Mouse (Mus musculus): ENCODE results near the gene 1600015I10Rik. TPM values are rescaled to one million over a fixed set of nuclear protein-coding genes. Genes with fewer than 3 reads are reported as not detected.

The 1600015I10Rik gene
- polyA plus RNA-seq, 1 experiment from 2014 or later, result not detected

GRCm38 (mm10) chr6:48905606-48906005, 24.1 kb upstream of the 1600015I10Rik start:
- H3K36me3 ChIP-seq (ENCODE audit: control insufficient read depth, insufficient read depth, low read length), result no peaks in the 10 kb centered on the region
- DNase-seq (ENCODE audit: low spot score) (no peak), ATAC-seq (replicated peaks; ENCODE audit: low FRiP score) (no peak)
- no peak overlapping the region for H3K4me3 ChIP-seq (ENCODE audit: low read depth, low read length)
- H3K4me1 ChIP-seq (replicated peaks; ENCODE audit: control insufficient read depth, insufficient read depth, low read length), result no peaks in the 10 kb centered on the region
- H3K27me3 ChIP-seq (replicated peaks; ENCODE audit: control insufficient read depth, insufficient read depth, low read length), result no peaks in the 10 kb centered on the region
- H3K4me2 ChIP-seq, result no peak overlapping the region
- no peak overlapping the region for H3K9ac ChIP-seq (ENCODE audit: low read depth, low read length)
- 80% methylated on average over 13 of the region's 13 CpGs for WGBS
- no peak overlapping the region for H3K27ac ChIP-seq (ENCODE audit: low read depth, low read length)
- H3K9me3 ChIP-seq (ENCODE audit: control insufficient read depth, low read length), result no peaks in the 10 kb centered on the region

GRCm38 (mm10) chr6:48906371-48906770, 23.3 kb upstream of the 1600015I10Rik start:
- 92% methylated on average over 14 of the region's 14 CpGs for WGBS
- Histone ChIP-seq H3K9ac (ENCODE audit: low read depth, low read length) (no peak overlapping the region), H3K36me3 (ENCODE audit: control insufficient read depth, insufficient read depth, low read length) (no peaks in the 10 kb centered on the region), H3K27me3 (replicated peaks; ENCODE audit: control insufficient read depth, insufficient read depth, low read length) (no peaks in the 10 kb centered on the region), H3K4me1 (replicated peaks; ENCODE audit: control insufficient read depth, insufficient read depth, low read length) (no peaks in the 10 kb centered on the region), H3K9me3 (ENCODE audit: control insufficient read depth, low read length) (no peaks in the 10 kb centered on the region), H3K4me3 (ENCODE audit: low read depth, low read length) (no peak overlapping the region), H3K27ac (ENCODE audit: low read depth, low read length) (no peak overlapping the region), H3K4me2 (no peak overlapping the region)
- no peak for ATAC-seq (replicated peaks; ENCODE audit: low FRiP score)
- DNase-seq (ENCODE audit: low spot score), result no peak

DNA sequence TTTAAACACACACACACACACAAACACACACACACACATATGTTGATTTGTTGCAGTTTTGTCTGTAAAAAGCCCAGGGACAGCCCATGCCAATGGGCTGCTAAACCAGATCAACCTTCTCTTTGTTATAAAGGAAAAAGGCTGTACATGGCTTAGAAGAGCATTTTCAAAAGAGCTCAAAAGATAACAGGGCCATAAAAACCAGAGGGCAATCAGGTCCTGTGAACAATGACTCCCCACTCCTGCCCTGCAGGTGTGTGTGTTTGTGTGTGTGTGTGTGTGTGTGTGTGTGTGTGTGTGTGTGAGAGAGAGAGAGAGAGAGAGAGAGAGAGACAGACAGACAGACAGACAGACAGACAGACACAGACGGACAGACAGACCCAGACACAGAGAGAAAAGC, 20.5 kb upstream of the 1600015I10Rik start:
- no peak for ATAC-seq (replicated peaks; ENCODE audit: low FRiP score)
- Histone ChIP-seq H3K4me1 (replicated peaks; ENCODE audit: control insufficient read depth, insufficient read depth, low read length) (no peaks in the 10 kb centered on the region), H3K27me3 (replicated peaks; ENCODE audit: control insufficient read depth, insufficient read depth, low read length) (no peaks in the 10 kb centered on the region), H3K36me3 (ENCODE audit: control insufficient read depth, insufficient read depth, low read length) (no peaks in the 10 kb centered on the region), H3K9me3 (ENCODE audit: control insufficient read depth, low read length) (no peaks in the 10 kb centered on the region), H3K27ac (ENCODE audit: low read depth, low read length) (no peak overlapping the region), H3K4me2 (no peak overlapping the region), H3K9ac (ENCODE audit: low read depth, low read length) (no peak overlapping the region), H3K4me3 (ENCODE audit: low read depth, low read length) (no peak overlapping the region)
- DNase-seq (ENCODE audit: low spot score), result no peak
- WGBS, result 67% methylated on average over 1 of the region's 1 CpGs

GRCm38 (mm10) chr6:48912033-48912432, 17.7 kb upstream of the 1600015I10Rik start:
- Histone ChIP-seq H3K9ac (ENCODE audit: low read depth, low read length) (no peak overlapping the region), H3K4me2 (no peak overlapping the region), H3K9me3 (ENCODE audit: control insufficient read depth, low read length) (no peaks in the 10 kb centered on the region), H3K27ac (ENCODE audit: low read depth, low read length) (no peak overlapping the region), H3K4me1 (replicated peaks; ENCODE audit: control insufficient read depth, insufficient read depth, low read length) (no peaks in the 10 kb centered on the region), H3K27me3 (replicated peaks; ENCODE audit: control insufficient read depth, insufficient read depth, low read length) (no peaks in the 10 kb centered on the region), H3K4me3 (ENCODE audit: low read depth, low read length) (no peak overlapping the region), H3K36me3 (ENCODE audit: control insufficient read depth, insufficient read depth, low read length) (no peaks in the 10 kb centered on the region)
- DNase-seq (ENCODE audit: low spot score) (no peak), ATAC-seq (replicated peaks; ENCODE audit: low FRiP score) (no peak)
- 26% methylated on average over 3 of the region's 3 CpGs for WGBS

GRCm38 (mm10) chr6:48913587-48913986, 16.1 kb upstream of the 1600015I10Rik start:
- no peaks in the 10 kb centered on the region for H3K27me3 ChIP-seq (replicated peaks; ENCODE audit: control insufficient read depth, insufficient read depth, low read length)
- 87% methylated on average over 2 of the region's 2 CpGs for WGBS
- no peaks in the 10 kb centered on the region for H3K9me3 ChIP-seq (ENCODE audit: control insufficient read depth, low read length)
- ATAC-seq (replicated peaks; ENCODE audit: low FRiP score) (no peak), DNase-seq (ENCODE audit: low spot score) (no peak)
- no peak overlapping the region for H3K4me2 ChIP-seq
- H3K9ac ChIP-seq (ENCODE audit: low read depth, low read length), result no peak overlapping the region
- no peaks in the 10 kb centered on the region for H3K4me1 ChIP-seq (replicated peaks; ENCODE audit: control insufficient read depth, insufficient read depth, low read length)
- no peak overlapping the region for H3K4me3 ChIP-seq (ENCODE audit: low read depth, low read length)
- H3K36me3 ChIP-seq (ENCODE audit: control insufficient read depth, insufficient read depth, low read length), result no peaks in the 10 kb centered on the region
- no peak overlapping the region for H3K27ac ChIP-seq (ENCODE audit: low read depth, low read length)

GRCm38 (mm10) chr6:48949596-48949995, 19.9 kb downstream of the 1600015I10Rik start:
- ATAC-seq (replicated peaks; ENCODE audit: low FRiP score) (no peak), DNase-seq (ENCODE audit: low spot score) (no peak)
- no peaks in the 10 kb centered on the region for H3K27me3 ChIP-seq (replicated peaks; ENCODE audit: control insufficient read depth, insufficient read depth, low read length)
- no peak overlapping the region for H3K4me2 ChIP-seq
- no peaks in the 10 kb centered on the region for H3K9me3 ChIP-seq (ENCODE audit: control insufficient read depth, low read length)
- WGBS, result 63% methylated on average over 2 of the region's 2 CpGs
- H3K4me1 ChIP-seq (replicated peaks; ENCODE audit: control insufficient read depth, insufficient read depth, low read length), result no peaks in the 10 kb centered on the region
- H3K27ac ChIP-seq (ENCODE audit: low read depth, low read length), result no peak overlapping the region
- H3K36me3 ChIP-seq (ENCODE audit: control insufficient read depth, insufficient read depth, low read length), result no peaks in the 10 kb centered on the region
- no peak overlapping the region for H3K4me3 ChIP-seq (ENCODE audit: low read depth, low read length)
- H3K9ac ChIP-seq (ENCODE audit: low read depth, low read length), result no peak overlapping the region

- no peak overlapping the region for H3K27ac ChIP-seq (ENCODE audit: low read depth, low read length)
- H3K27me3 ChIP-seq (replicated peaks; ENCODE audit: control insufficient read depth, insufficient read depth, low read length), result no peaks in the 10 kb centered on the region
- no peak for DNase-seq (ENCODE audit: low spot score)
- H3K9me3 ChIP-seq (ENCODE audit: control insufficient read depth, low read length), result no peaks in the 10 kb centered on the region
- ATAC-seq (replicated peaks; ENCODE audit: low FRiP score), result no peak
- H3K4me2 ChIP-seq, result no peak overlapping the region
- no peaks in the 10 kb centered on the region for H3K4me1 ChIP-seq (replicated peaks; ENCODE audit: control insufficient read depth, insufficient read depth, low read length)
- 79% methylated on average over 5 of the region's 5 CpGs for WGBS
- no peak overlapping the region for H3K4me3 ChIP-seq (ENCODE audit: low read depth, low read length)
- no peaks in the 10 kb centered on the region for H3K36me3 ChIP-seq (ENCODE audit: control insufficient read depth, insufficient read depth, low read length)
- H3K9ac ChIP-seq (ENCODE audit: low read depth, low read length), result no peak overlapping the region
These were observed 21.0 kb downstream of the 1600015I10Rik start for GRCm38 (mm10) chr6:48950676-48951075.

DNA sequence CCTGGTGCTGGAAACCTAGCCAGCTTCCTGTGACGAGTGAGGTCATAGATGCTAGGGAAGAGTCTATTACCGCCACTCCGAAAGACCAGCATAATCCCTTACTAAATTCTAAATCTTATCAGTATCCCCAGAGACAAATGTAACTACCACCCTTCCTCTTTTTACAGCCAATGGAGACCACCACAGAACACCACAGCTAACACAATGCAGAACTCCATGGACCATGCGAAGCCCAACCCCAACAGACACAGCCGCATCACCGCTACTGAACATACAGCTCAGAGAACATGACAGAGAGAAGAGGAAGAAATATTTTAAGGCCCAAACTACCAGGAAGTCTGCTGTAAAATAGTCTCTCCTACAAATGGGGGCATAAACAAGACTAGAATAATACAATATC, 21.9 kb downstream of the 1600015I10Rik start:
- no peaks in the 10 kb centered on the region for H3K4me1 ChIP-seq (replicated peaks; ENCODE audit: control insufficient read depth, insufficient read depth, low read length)
- no peak for DNase-seq (ENCODE audit: low spot score)
- H3K4me3 ChIP-seq (ENCODE audit: low read depth, low read length), result no peak overlapping the region
- ATAC-seq (replicated peaks; ENCODE audit: low FRiP score), result no peak
- no peak overlapping the region for H3K27ac ChIP-seq (ENCODE audit: low read depth, low read length)
- no peak overlapping the region for H3K4me2 ChIP-seq
- H3K9ac ChIP-seq (ENCODE audit: low read depth, low read length), result no peak overlapping the region
- no peaks in the 10 kb centered on the region for H3K27me3 ChIP-seq (replicated peaks; ENCODE audit: control insufficient read depth, insufficient read depth, low read length)
- no peaks in the 10 kb centered on the region for H3K36me3 ChIP-seq (ENCODE audit: control insufficient read depth, insufficient read depth, low read length)
- no peaks in the 10 kb centered on the region for H3K9me3 ChIP-seq (ENCODE audit: control insufficient read depth, low read length)
- WGBS, result 52% methylated on average over 6 of the region's 6 CpGs

- Histone ChIP-seq H3K27me3 (replicated peaks; ENCODE audit: control insufficient read depth, insufficient read depth, low read length) (no peaks in the 10 kb centered on the region), H3K4me1 (replicated peaks; ENCODE audit: control insufficient read depth, insufficient read depth, low read length) (no peaks in the 10 kb centered on the region), H3K9ac (ENCODE audit: low read depth, low read length) (no peak overlapping the region), H3K9me3 (ENCODE audit: control insufficient read depth, low read length) (no peaks in the 10 kb centered on the region), H3K36me3 (ENCODE audit: control insufficient read depth, insufficient read depth, low read length) (no peaks in the 10 kb centered on the region), H3K4me2 (no peak overlapping the region), H3K4me3 (ENCODE audit: low read depth, low read length) (no peak overlapping the region), H3K27ac (ENCODE audit: low read depth, low read length) (no peak overlapping the region)
- WGBS, result 77% methylated on average over 5 of the region's 5 CpGs
- DNase-seq (ENCODE audit: low spot score), result no peak
- no peak for ATAC-seq (replicated peaks; ENCODE audit: low FRiP score)
These were observed 23.5 kb downstream of the 1600015I10Rik start for GRCm38 (mm10) chr6:48953220-48953619.
